Mouse (Mus musculus) limb, embryonic 13.5 days (tissue): ENCODE results near the gene Pidd1. TPM values are rescaled to one million over a fixed set of nuclear protein-coding genes. Genes with fewer than 3 reads are reported as not detected.

Source experiments
- ATAC-seq: fragments of 200-750 bp; cut with Nextera tagmentation; 2 replicates; pipeline ENCODE4 v1.8.0; 2017; ENCODE audit warnings: low read depth, moderate number of reproducible peaks, moderate TSS enrichment; ENCODE audit not compliant: low FRiP score
- H3K27ac ChIP-seq: fragments of 300-500 bp; sonication (generic); 2 replicates; pipeline ENCODE4 v1.5.1; 2015; ENCODE audit warnings: inconsistent platforms, mild to moderate bottlenecking, moderate library complexity
- H3K27me3 ChIP-seq: fragments of 300-500 bp; sonication (generic); 2 replicates; pipeline ENCODE4 v1.6.1; 2015; ENCODE audit warnings: mild to moderate bottlenecking, inconsistent platforms
- H3K36me3 ChIP-seq: fragments of 300-500 bp; sonication (generic); 2 replicates; pipeline ENCODE4 v1.6.1; 2015; ENCODE audit warnings: inconsistent platforms, mild to moderate bottlenecking, moderate library complexity
- H3K4me1 ChIP-seq: fragments of 300-500 bp; sonication (generic); 2 replicates; pipeline ENCODE4 v1.6.1; 2015; ENCODE audit warnings: inconsistent platforms
- H3K4me2 ChIP-seq: fragments of 300-500 bp; sonication (generic); replicated peaks from 2 replicates; pipeline ENCODE4 v1.6.1; 2015; ENCODE audit warnings: inconsistent platforms, mild to moderate bottlenecking, moderate library complexity
- H3K4me3 ChIP-seq: fragments of 300-500 bp; sonication (generic); 2 replicates; pipeline ENCODE4 v1.5.1; 2015; ENCODE audit warnings: moderate library complexity, mild to moderate bottlenecking, inconsistent platforms
- H3K9ac ChIP-seq: fragments of 300-500 bp; sonication (generic); 2 replicates; pipeline ENCODE4 v1.6.1; 2015; ENCODE audit warnings: mild to moderate bottlenecking, inconsistent platforms
- H3K9me3 ChIP-seq: fragments of 300-500 bp; sonication (generic); 2 replicates; pipeline ENCODE4 v1.6.1; 2016; ENCODE audit warnings: inconsistent platforms
- WGBS: fragments of 180-500 bp; shearing (Covaris S2); methylation state at CpG from one replicate; pipeline ENCODE4 v1.1.7; 2015; 5-methylcytosine and 5-hydroxymethylcytosine counted together
- polyA plus RNA-seq: library from polyadenylated mRNA; unstranded; fragments of >200 nt; fragmentation: Nextera tagmentation; extraction: Ambion mirVana; gene quantifications from 2 replicates; pipeline ENCODE4 v1.2.1, GENCODE M21; 2015

The Pidd1 gene
- polyA plus RNA-seq, 1 experiment from 2014 or later = 11.7 TPM

DNA sequence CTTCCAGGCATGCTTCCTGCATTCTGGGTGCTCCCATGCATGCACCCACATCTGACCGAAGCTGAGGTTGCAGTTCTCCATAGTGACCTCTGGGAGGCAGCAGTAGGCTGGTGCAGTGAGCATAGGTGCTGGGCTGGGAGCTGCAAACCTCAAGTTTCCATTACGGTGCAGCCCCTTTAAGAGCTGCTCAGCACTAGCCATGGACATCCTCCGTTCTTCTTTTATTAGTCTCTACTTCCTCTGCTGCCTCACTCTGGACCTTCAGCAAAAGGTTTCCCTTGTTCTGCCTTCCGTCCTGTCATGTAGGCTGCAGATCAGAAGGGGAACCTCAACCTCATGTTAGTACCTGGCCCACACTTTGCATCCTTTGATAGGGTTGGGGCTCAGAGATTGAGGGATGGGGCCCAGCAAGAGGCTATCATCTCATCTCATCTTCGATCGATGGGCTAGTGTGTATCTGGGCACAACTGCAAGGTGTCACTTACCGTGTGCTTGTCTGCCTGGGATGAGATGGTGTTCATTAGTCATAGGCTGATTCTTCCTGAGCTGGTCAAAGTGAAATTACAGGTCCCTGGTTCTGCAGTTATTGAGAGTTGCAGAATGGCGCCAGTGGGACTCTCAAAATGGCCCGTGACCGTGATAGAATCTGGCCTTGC, 37.1 kb upstream of the Pidd1 start:
- WGBS = 10% methylated on average over 10 of the region's 10 CpGs
- Histone ChIP-seq H3K27me3 (peaks cover 40% of the 10 kb centered on the region), H3K4me1 (peaks cover 47% of the 10 kb centered on the region), H3K27ac (no peak overlapping the region), H3K4me2 (peak overlapping the region; percentile 99), H3K36me3 (no peaks in the 10 kb centered on the region), H3K9ac (no peak overlapping the region), H3K9me3 (no peaks in the 10 kb centered on the region), H3K4me3 (peak overlapping the region; percentile 62)
- ATAC-seq = no peak; the same call in 1 of the 2 replicates

DNA sequence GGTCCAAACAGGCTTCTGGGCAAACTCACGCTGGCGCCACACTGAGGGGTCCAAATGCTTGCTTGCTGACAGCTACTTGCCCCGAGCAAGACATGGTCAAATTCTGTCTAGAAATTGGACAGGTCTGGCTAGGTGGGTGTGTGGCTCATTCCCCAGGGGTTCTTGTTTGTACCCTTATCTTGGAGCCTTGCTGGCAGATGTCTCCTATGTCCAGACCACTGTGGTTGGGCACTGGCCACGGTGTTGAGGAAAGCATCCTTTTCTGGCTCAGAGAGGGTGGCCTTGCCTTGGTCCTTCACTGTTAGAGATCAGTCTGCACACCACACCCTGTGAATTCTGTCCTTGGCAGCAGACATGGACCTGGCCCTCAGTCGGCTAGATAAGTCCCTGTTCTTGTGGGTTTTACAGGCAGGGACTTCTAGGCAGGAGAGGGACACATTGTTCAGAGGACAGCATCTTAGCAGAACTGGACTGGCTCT, 34.5 kb upstream of the Pidd1 start:
- H3K4me1 ChIP-seq = peaks cover 64% of the 10 kb centered on the region
- peak overlapping the region; percentile 95 for H3K4me2 ChIP-seq
- no peaks in the 10 kb centered on the region for H3K9me3 ChIP-seq
- peak overlapping the region; percentile 45; the same call in 1 of the 2 replicates for H3K9ac ChIP-seq
- WGBS = 71% methylated on average over 5 of the region's 5 CpGs
- H3K27me3 ChIP-seq = peaks cover 28% of the 10 kb centered on the region
- ATAC-seq = no peak
- H3K4me3 ChIP-seq = no peak overlapping the region
- H3K27ac ChIP-seq = peak overlapping the region; percentile 92
- H3K36me3 ChIP-seq = no peaks in the 10 kb centered on the region

DNA sequence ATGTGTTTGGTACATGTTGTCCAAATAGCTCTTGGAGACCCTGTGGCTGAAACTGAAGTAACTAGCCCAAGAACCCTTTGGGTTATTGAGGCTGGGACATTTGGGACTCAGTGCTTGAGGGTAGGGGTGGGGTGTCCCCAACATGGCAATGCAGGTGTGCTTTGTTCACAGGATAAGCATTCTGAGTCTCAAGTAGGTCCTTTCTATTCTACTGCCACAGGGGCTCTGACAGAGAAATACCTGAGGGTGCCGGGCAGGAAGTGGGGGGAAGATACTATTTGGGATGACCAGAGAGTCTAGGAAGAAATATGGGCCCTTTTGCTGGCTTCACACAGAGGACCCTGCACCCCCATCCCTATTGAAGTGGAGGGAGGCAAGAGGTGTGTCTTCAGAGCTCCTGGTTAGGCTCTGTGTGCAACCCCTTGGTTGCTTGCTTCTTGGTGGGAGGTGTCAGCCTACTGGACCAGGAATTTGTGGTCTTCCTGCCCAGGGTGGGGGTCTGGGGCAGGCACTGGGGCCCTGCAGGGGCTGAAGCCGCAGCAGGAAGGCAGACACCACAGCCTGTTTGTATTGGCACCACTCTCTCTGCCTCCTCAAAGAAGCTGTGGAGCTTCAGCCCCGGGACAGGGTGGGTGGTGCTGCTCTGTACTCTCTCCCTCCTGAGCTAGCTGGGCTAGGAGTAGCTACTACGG, 33.9 kb upstream of the Pidd1 start:
- peaks cover 63% of the 10 kb centered on the region for H3K4me1 ChIP-seq

DNA sequence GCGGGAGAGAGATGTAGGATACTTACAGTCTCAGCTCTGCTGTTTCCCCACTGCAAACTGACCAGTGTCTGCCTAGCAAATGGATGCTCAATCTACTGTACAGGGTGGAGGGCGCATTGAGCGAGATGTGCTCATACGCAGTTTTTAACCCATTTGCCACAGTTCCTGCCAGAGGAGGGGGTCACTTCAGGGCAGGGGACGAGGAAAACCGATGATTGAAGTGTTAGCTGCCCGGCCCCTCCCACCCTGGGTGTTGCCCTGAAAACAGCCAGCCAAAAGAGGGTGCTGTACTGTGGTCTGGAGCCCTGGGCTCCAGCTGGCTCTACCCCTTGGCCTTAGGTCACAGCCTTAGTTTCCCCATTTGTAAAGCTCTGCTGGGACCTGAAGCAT, 33.2 kb upstream of the Pidd1 start:
- H3K27me3 ChIP-seq = peaks cover 15% of the 10 kb centered on the region
- ATAC-seq = no peak
- peak overlapping the region; percentile 81 for H3K9ac ChIP-seq
- H3K4me3 ChIP-seq = peak overlapping the region; percentile 78
- 12% methylated on average over 7 of the region's 7 CpGs for WGBS
- H3K4me1 ChIP-seq = peaks cover 56% of the 10 kb centered on the region
- peak overlapping the region; percentile 92 for H3K27ac ChIP-seq
- H3K9me3 ChIP-seq = no peaks in the 10 kb centered on the region
- H3K4me2 ChIP-seq = peak overlapping the region; percentile 95
- H3K36me3 ChIP-seq = peaks cover 10% of the 10 kb centered on the region

More for the DNA sequence above, 33.9 kb upstream of the Pidd1 start:
- Histone ChIP-seq H3K4me2 (peak overlapping the region; percentile 95), H3K27me3 (peaks cover 22% of the 10 kb centered on the region), H3K4me3 (peak overlapping the region; percentile 78; the same call in 1 of the 2 replicates), H3K9me3 (no peaks in the 10 kb centered on the region), H3K27ac (peak overlapping the region; percentile 92), H3K9ac (peak overlapping the region; percentile 45; the same call in 1 of the 2 replicates), H3K36me3 (peaks cover 2% of the 10 kb centered on the region)
- peak; percentile 6; the same call in 1 of the 2 replicates for ATAC-seq
- 53% methylated on average over 4 of the region's 4 CpGs for WGBS

DNA sequence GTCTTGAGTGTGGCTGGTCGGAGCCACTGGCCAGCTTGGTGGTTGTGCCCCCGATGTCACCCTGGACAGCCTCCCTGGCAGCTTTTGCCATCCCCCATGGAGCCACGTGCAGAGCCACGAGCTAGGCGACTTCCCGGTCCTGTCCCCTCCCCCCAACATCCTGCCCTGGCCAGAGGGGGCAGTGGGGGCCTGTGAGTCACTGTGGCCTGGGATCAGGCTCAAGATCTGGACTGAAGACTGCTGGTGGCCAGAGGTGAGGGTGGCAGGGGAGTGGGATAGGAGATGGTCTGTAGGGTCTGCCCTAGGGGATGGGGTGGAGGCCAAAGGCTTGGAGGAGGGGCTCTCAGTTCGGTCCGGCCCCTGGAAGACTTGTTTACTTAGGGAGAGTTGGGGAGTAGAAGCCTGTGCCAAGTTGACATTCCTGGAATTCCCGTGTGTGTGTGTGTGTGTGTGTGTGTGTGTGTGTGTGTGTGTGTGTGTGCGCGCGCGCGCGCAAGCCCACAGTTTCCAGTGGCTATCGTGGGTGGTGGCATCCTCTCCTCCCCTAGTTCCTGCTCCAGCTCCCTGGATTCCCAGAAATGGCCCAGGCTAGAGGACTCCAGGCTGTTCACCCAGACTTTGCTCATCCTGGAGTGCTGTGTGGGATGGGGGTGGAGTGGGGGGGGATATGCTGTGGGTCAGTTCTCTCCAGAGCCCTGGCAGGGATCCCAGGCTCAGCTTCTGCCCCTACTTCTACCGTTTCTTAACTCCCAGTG, 32.6 kb upstream of the Pidd1 start:
- Histone ChIP-seq H3K4me3 (peak overlapping the region; percentile 78), H3K36me3 (peaks cover 14% of the 10 kb centered on the region), H3K4me2 (peak overlapping the region; percentile 95), H3K9me3 (no peaks in the 10 kb centered on the region), H3K27me3 (peaks cover 9% of the 10 kb centered on the region; the same call in 1 of the 2 replicates), H3K4me1 (peaks cover 50% of the 10 kb centered on the region), H3K9ac (peak overlapping the region; percentile 81), H3K27ac (peak overlapping the region; percentile 92)
- WGBS = 2% methylated on average over 9 of the region's 17 CpGs
- peak; percentile 66 for ATAC-seq

DNA sequence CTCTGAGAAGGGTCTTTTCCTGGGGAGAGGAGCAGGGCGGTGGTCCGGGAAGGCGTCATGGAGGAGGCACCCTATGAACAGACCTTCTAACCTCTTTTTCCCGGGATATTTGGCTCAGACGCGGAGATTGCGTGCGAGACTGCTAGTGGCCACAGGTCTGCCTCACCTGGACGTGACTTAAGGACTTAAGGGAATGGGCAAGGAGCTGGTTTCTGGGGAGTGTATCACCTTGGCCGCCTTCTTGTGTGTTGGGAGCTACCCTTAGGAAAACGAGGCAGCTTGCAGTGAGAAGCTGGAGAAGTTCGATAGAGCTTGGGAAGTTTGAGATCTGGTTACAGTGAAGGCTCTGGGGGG, 32.0 kb upstream of the Pidd1 start:
- H3K27me3 ChIP-seq = 0 out of 2 replicates have a peak, but pooled peaks cover 3% of the 10 kb centered on the region
- peaks cover 44% of the 10 kb centered on the region for H3K4me1 ChIP-seq
- under 1% methylated on average over 12 of the region's 12 CpGs for WGBS
- H3K36me3 ChIP-seq = peaks cover 20% of the 10 kb centered on the region
- H3K9me3 ChIP-seq = no peaks in the 10 kb centered on the region
- peak overlapping the region; percentile 95 for H3K4me2 ChIP-seq
- peak overlapping the region; percentile 92 for H3K27ac ChIP-seq
- ATAC-seq = no peak
- peak overlapping the region; percentile 78 for H3K4me3 ChIP-seq
- H3K9ac ChIP-seq = peak overlapping the region; percentile 81

DNA sequence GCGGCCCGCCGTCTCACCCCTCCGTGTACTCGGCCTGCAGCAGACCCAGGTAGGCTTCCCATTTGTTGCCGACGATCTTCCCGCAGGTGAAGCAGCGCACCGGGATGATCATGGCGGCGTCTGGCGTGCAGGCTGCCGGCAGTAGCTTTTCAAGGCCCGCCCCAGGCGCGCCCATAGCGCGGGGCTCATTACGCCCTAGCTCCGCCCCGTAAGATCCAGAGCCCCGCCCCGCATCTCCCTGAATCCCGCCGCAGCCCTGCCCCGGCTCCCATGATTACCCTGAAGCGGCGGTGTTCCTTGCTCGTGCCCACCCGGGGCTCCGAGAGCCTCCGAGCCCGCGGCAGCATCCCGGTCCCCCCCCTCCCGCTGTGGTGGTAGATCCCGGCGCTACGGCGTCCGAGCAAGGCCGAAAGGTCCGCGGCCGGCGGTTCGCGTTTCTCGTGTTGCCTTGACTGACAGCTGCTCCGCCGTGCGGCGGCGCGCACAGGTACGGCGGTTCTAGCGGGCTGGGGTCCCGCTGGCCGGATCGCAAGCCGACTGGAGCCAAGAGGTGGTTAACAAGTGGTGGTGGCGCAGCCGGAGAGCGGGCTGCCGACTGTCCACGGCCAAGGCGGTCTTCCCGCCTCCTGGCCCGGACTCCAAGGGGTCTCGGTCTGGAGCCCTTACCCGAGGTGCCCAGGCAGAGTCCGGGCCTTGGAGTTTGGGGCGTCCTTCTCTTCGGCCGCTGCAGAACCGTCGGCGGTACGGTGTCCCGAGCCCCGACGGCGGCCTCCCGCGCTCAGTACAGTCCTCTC, 31.4 kb upstream of the Pidd1 start, which contains the start of the genes Polr2l and Tspan4:
Gene Polr2l (minus strand): TSS at position 122 of the 794 bp plus-strand sequence.
Gene Tspan4 (plus strand): TSS at position 230 of the 794 bp plus-strand sequence.
- Histone ChIP-seq H3K27ac (peak within 1 kb of the TSS; percentile 92), H3K9ac (peak within 1 kb of the TSS; percentile 81), H3K4me2 (peak within 1 kb of the TSS; percentile 95), H3K4me3 (peak within 1 kb of the TSS; percentile 78), H3K4me1 (peaks cover 44% of the 10 kb centered on the region), H3K27me3 (no peaks in the 10 kb centered on the region), H3K36me3 (peaks cover 26% of the 10 kb centered on the region), H3K9me3 (no peaks in the 10 kb centered on the region)
- under 1% methylated on average over 87 of the region's 87 CpGs for WGBS
- ATAC-seq = peak; percentile 74

DNA sequence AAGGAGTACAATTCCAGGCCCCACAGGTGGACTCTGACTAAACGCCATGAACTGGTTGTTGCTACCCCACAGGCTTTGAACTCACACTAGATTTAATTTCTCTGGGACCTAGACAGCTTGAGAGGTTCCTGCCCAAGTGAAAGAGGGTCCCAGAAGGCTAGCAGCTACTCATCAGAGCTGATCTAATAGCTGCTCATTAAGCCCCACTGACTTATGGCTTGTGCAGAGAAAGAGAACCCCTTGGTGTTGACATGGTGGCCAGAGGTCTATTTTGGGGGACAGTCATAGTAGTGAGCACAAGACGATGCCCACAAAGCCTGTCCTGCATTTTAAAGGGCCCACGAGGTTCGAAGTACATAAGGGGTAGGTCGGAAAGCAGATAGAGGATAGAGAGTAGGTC, 30.3 kb upstream of the Pidd1 start:
- Histone ChIP-seq H3K9ac (peak overlapping the region; percentile 81), H3K27me3 (no peaks in the 10 kb centered on the region), H3K27ac (no peak overlapping the region), H3K4me1 (peaks cover 50% of the 10 kb centered on the region), H3K36me3 (peaks cover 36% of the 10 kb centered on the region), H3K4me2 (peak overlapping the region; percentile 95), H3K9me3 (no peaks in the 10 kb centered on the region), H3K4me3 (peak overlapping the region; percentile 78)
- no peak for ATAC-seq
- WGBS = 4% methylated on average over 5 of the region's 5 CpGs

DNA sequence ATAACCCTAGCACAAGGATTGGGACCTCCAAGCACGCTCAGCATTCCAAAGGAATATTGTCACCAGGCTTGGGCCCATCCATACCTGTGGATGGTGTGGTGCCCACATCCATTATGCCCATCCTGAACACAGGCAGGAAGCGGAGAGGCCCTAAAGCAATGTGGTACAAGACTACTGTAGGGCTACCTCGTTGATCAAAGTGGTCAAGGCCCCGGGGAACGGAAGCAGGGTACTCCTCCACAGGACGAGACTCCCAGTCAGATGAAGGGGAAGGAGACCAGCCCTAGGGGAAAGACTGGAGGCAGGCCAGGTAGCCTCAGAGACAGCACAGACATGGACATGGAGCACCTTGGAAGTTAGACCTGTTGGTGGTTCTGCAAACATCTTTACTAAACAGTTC, 28.9 kb upstream of the Pidd1 start:
- Histone ChIP-seq H3K36me3 (peaks cover 38% of the 10 kb centered on the region), H3K9ac (no peak overlapping the region), H3K4me3 (no peak overlapping the region), H3K27ac (no peak overlapping the region), H3K4me1 (peaks cover 56% of the 10 kb centered on the region), H3K4me2 (no peak overlapping the region), H3K27me3 (no peaks in the 10 kb centered on the region), H3K9me3 (no peaks in the 10 kb centered on the region)
- 83% methylated on average over 6 of the region's 6 CpGs for WGBS
- ATAC-seq = no peak

DNA sequence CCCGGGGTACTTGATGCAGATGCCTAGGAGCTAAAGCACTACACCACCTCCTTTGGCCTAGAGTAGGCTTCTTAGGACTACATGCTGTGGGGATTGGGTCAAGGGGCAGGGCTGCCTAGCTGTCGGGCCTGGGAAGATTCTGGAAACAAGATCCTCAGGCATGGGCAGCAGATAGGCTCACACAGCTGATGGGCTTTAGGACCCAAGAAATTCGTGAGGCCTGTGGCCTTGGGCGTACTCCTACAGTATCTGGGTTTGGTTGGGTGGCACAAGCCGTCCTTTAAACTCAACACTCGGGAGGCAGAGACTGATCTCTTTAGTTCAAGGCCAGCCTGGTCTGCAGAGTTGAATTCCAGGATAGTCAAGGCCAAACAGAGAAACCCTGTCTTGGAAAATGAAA, 28.4 kb upstream of the Pidd1 start:
- Histone ChIP-seq H3K36me3 (peaks cover 38% of the 10 kb centered on the region), H3K27ac (no peak overlapping the region), H3K4me2 (no peak overlapping the region), H3K9ac (no peak overlapping the region), H3K4me1 (peaks cover 52% of the 10 kb centered on the region), H3K27me3 (no peaks in the 10 kb centered on the region), H3K9me3 (no peaks in the 10 kb centered on the region), H3K4me3 (no peak overlapping the region)
- 78% methylated on average over 6 of the region's 6 CpGs for WGBS
- no peak for ATAC-seq

DNA sequence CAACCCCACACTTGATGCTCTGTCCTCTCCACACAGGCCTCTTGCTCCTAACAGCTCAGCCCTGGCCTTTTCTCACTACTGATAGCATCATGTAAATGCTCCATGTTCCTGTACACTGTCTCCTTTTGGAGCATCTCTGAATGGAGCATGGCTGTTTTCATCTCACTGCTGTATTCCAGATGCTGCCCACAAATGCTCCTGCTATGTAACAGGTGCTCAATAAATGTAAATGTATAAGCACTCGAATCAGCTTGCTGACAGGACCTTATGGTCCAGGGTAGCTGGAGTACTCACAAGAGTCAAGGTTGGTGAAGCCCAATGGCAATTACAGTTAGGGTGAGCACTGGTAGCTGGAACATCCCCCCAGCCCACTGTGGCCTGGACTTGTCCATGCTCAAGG, 27.4 kb upstream of the Pidd1 start:
- 78% methylated on average over 1 of the region's 1 CpGs for WGBS
- peaks cover 38% of the 10 kb centered on the region for H3K36me3 ChIP-seq
- no peak for ATAC-seq
- H3K9ac ChIP-seq = no peak overlapping the region
- peaks cover 51% of the 10 kb centered on the region for H3K4me1 ChIP-seq
- H3K4me3 ChIP-seq = no peak overlapping the region
- no peak overlapping the region for H3K27ac ChIP-seq
- no peak overlapping the region for H3K4me2 ChIP-seq
- H3K27me3 ChIP-seq = peaks cover 2% of the 10 kb centered on the region
- no peaks in the 10 kb centered on the region for H3K9me3 ChIP-seq
